Mouse (Mus musculus): ENCODE results near the gene Ccsap.

DNA sequence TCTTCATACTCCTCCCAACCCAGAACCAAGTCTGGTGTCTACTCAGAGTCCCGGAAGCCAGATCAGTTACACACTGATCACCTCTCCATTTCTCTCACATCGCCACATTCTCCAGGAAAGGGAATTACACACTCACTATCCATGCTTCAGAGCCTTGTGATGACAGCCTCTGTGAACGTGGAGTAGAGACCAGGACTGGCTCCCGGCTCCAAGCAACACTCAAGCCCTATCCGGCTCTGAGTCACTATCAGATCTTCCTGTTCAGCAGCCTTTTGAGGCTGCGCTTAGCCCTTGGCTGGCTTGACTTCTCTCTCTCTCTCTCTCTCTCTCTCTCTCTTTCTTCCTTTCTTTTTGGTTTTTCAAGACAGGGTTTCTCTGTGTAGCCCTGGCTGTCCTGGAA lies 13.4 kb upstream of the Ccsap start:
- TF ChIP-seq CTCF (IDR thresholded peaks at IDR 0.05; ENCODE audit: control insufficient read depth, insufficient read depth, insufficient read length) (no peak), MAX (IDR thresholded peaks at IDR 0.05) (no peak), MYOG (IDR thresholded peaks at IDR 0.05; ENCODE audit: control insufficient read depth, extremely low read depth, insufficient read length) (no peak), USF1 (IDR thresholded peaks at IDR 0.05; ENCODE audit: low read depth) (no peak), FOSL1 (IDR thresholded peaks at IDR 0.05; ENCODE audit: insufficient read depth, low read length, poor library complexity, severe bottlenecking) (no peak)
